Mouse (Mus musculus): ENCODE measurements around the gene Ndufa9.

DNA sequence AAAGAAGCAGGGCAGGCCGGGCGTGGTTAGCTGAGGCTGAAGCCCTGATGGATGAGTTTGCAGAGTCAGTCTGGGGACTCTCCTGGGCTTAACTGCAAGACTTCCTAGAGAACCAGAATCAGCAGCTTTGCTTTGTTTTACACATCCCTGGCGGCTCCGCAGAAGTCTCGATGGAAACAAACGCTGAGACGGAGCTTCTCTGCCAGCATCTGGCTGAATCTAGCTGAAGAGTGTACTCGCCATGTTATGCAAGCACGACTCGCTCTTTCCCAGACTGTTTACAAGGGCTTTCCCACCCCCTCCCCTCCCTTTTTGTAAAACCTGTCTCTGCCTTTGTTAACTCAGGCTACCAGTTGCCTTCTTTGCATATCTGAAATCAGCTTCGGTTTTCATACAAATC, 46.0 kb downstream of the Ndufa9 start:
- TF ChIP-seq CTCF (IDR thresholded peaks at IDR 0.05; ENCODE audit: extremely low read depth, insufficient read depth, low read length) (no peak), POLR2A (IDR thresholded peaks at IDR 0.05; ENCODE audit: extremely low read depth, insufficient read depth, low read length) (no peak)

Measured in cortical plate, adult 2 months (tissue).